Mouse (Mus musculus): Measurements from ENCODE around the gene Tnr.

Tnr gene

GRCm38 (mm10) chr1:159796021-159796420 lies 272.5 kb downstream of the Tnr start:
- DNase-seq (ENCODE audit: low read depth), result no peak

GRCm38 (mm10) chr1:159800366-159800765 lies 276.8 kb downstream of the Tnr start:
- no peak for DNase-seq (ENCODE audit: low read depth)

- no peak for DNase-seq (ENCODE audit: low read depth)
Measured at GRCm38 (mm10) chr1:159801753-159802152, 278.2 kb downstream of the Tnr start.

GRCm38 (mm10) chr1:159803711-159804110 lies 280.1 kb downstream of the Tnr start:
- DNase-seq (ENCODE audit: low read depth), result no peak

GRCm38 (mm10) chr1:159809493-159809892 lies 285.9 kb downstream of the Tnr start:
- no peak for DNase-seq (ENCODE audit: low read depth)

GRCm38 (mm10) chr1:159811805-159812204 lies 288.2 kb downstream of the Tnr start:
- no peak for DNase-seq (ENCODE audit: low read depth)

GRCm38 (mm10) chr1:159812820-159813411 lies 289.3 kb downstream of the Tnr start:
- DNase-seq (ENCODE audit: low read depth), result peak; percentile 9

GRCm38 (mm10) chr1:159814348-159814747 lies 290.8 kb downstream of the Tnr start:
- DNase-seq (ENCODE audit: low read depth), result no peak

- no peak for DNase-seq (ENCODE audit: low read depth)
Measured at GRCm38 (mm10) chr1:159816614-159817371, 293.2 kb downstream of the Tnr start.

- DNase-seq (ENCODE audit: low read depth), result no peak
Measured at GRCm38 (mm10) chr1:159819511-159819910, 295.9 kb downstream of the Tnr start.

GRCm38 (mm10) chr1:159822416-159822815 lies 298.8 kb downstream of the Tnr start:
- no peak for DNase-seq (ENCODE audit: low read depth)

- DNase-seq (ENCODE audit: low read depth), result no peak
Measured at GRCm38 (mm10) chr1:159828531-159828930, 305.0 kb downstream of the Tnr start.

- no peak for DNase-seq (ENCODE audit: low read depth)
Measured at GRCm38 (mm10) chr1:159833165-159833564, 309.6 kb downstream of the Tnr start.

GRCm38 (mm10) chr1:159833646-159834338 lies 310.2 kb downstream of the Tnr start:
- no peak for DNase-seq (ENCODE audit: low read depth)

- DNase-seq (ENCODE audit: low read depth), result no peak
Measured at GRCm38 (mm10) chr1:159835126-159835525, 311.6 kb downstream of the Tnr start.

- no peak for DNase-seq (ENCODE audit: low read depth)
Measured at GRCm38 (mm10) chr1:159840337-159840736, 316.8 kb downstream of the Tnr start.

GRCm38 (mm10) chr1:159842876-159843275 lies 319.3 kb downstream of the Tnr start:
- DNase-seq (ENCODE audit: low read depth), result no peak

- DNase-seq (ENCODE audit: low read depth), result no peak
Measured at GRCm38 (mm10) chr1:159852088-159852487, 328.5 kb downstream of the Tnr start.

GRCm38 (mm10) chr1:159854261-159854660 lies 330.7 kb downstream of the Tnr start:
- DNase-seq (ENCODE audit: low read depth), result no peak

GRCm38 (mm10) chr1:159861782-159862474 lies 338.4 kb downstream of the Tnr start:
- no peak for DNase-seq (ENCODE audit: low read depth)

- no peak for DNase-seq (ENCODE audit: low read depth)
Measured at GRCm38 (mm10) chr1:159865696-159866095, 342.1 kb downstream of the Tnr start.

GRCm38 (mm10) chr1:159869619-159870441 lies 346.3 kb downstream of the Tnr start:
- no peak for DNase-seq (ENCODE audit: low read depth)

Data from c-Kit-positive CD71-positive TER-119-negative erythroid progenitor cells, embryonic 14.5 days (primary cell).